In the genomic region with DNA sequence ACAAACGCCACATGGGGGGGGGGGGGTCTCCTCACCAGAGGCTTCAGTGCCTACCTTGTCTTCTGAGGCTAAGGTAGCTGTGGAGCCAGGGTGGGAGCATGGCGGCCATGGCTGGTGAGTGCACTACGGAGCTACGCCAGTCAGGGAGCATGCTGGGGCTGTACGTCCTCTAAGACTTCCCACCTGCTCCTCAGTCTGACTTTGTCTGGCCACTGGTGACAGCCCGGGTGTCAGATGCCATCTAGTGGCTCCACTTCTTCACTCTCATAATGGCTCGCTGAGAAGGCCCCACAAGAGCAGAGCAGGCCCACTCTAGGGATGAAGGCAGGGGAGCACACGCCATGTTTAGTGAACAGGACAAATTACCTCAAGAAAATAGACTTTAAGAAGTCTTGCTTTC, we compare ENCODE assay signal across 8 mouse cellular contexts. TPM values are rescaled to one million over a fixed set of nuclear protein-coding genes. Genes with fewer than 3 reads are reported as not detected.
A peak's percentile ranks its signal among the peaks of the same experiment; 100 is the strongest.
DNase-seq lines count a peak whose midpoint lies in the region; ATAC-seq and TF ChIP-seq lines count a peak whose summit lies in the region.

No protein-coding gene starts in this region.

- H3K27me3 ChIP-seq in neural tube, embryonic 11.5 days (ENCODE audit: control insufficient read depth, insufficient read depth, low read length) = no peaks in the 10 kb centered on the region
- H3K27me3 ChIP-seq in forebrain, embryonic 14.5 days (replicated peaks; ENCODE audit: control insufficient read depth, insufficient read depth, low read length) = no peaks in the 10 kb centered on the region
- no peaks in the 10 kb centered on the region for H3K27me3 ChIP-seq in intestine, embryonic 15.5 days (replicated peaks)

- no peak for TF ChIP-seq POLR2A in brain, embryonic 14.5 days (IDR thresholded peaks at IDR 0.05; ENCODE audit: borderline replicate concordance, extremely low read depth, insufficient read depth, insufficient read length, poor library complexity, severe bottlenecking)

- no peak for ATAC-seq in neural tube, embryonic 11.5 days (ENCODE audit: insufficient read depth, low FRiP score, low TSS enrichment)
- peak; percentile 44; the same call in 1 of the 2 replicates for ATAC-seq in forebrain, embryonic 14.5 days
- ATAC-seq in intestine, embryonic 15.5 days = peak; percentile 59; the same call in 1 of the 2 replicates
- 0 out of 2 replicates have a peak, but pooled peaks have one; percentile 32 for ATAC-seq in megakaryocyte, adult 5-6 weeks (ENCODE audit: poor library complexity, severe bottlenecking)

- H3K27ac ChIP-seq in neural tube, embryonic 11.5 days (ENCODE audit: low read depth, low read length) = no peak overlapping the region
- H3K27ac ChIP-seq in forebrain, embryonic 14.5 days (ENCODE audit: low read depth, low read length) = no peak overlapping the region
- no peak overlapping the region for H3K27ac ChIP-seq in intestine, embryonic 15.5 days

- 69% methylated on average over 8 of the region's 8 CpGs for WGBS in neural tube, embryonic 11.5 days
- 66% methylated on average over 8 of the region's 8 CpGs for WGBS in forebrain, embryonic 14.5 days
- 61% methylated on average over 8 of the region's 8 CpGs for WGBS in intestine, embryonic 15.5 days

- peak; percentile 35 for DNase-seq in neural tube, embryonic 11.5 days (ENCODE audit: low spot score)
- DNase-seq in neural tube, embryonic 10.5 days (ENCODE audit: extremely low spot score, low spot score) = no peak
- peak; percentile 69 for DNase-seq in brain, embryonic 14.5 days (ENCODE audit: low read depth)
- peak; percentile 48 for DNase-seq in forebrain, embryonic 14.5 days (ENCODE audit: low spot score)
- peak; percentile 45 for DNase-seq in thymus, postnatal 4 days
- no peak for DNase-seq in left cerebral cortex, adult 8-10 months (ENCODE audit: low spot score in 2 of 2)

- peak; percentile 57; the same call in 1 of the 2 replicates for TF ChIP-seq CTCF in brain, embryonic 14.5 days (IDR thresholded peaks at IDR 0.05; ENCODE audit: borderline replicate concordance, extremely low read depth, insufficient read depth, insufficient read length)

- no peak overlapping the region for H3K4me3 ChIP-seq in neural tube, embryonic 11.5 days (ENCODE audit: low read depth, low read length)
- no peak overlapping the region for H3K4me3 ChIP-seq in forebrain, embryonic 14.5 days (ENCODE audit: low read depth, low read length)
- H3K4me3 ChIP-seq in intestine, embryonic 15.5 days (replicated peaks) = no peak overlapping the region

- H3K4me1 ChIP-seq in neural tube, embryonic 11.5 days (ENCODE audit: control insufficient read depth, insufficient read depth, low read length) = no peaks in the 10 kb centered on the region
- H3K4me1 ChIP-seq in forebrain, embryonic 14.5 days (ENCODE audit: control insufficient read depth, insufficient read depth, low read length) = no peaks in the 10 kb centered on the region
- H3K4me1 ChIP-seq in intestine, embryonic 15.5 days (replicated peaks) = no peaks in the 10 kb centered on the region

- peaks cover 2% of the 10 kb centered on the region; the same call in 1 of the 2 replicates for H3K36me3 ChIP-seq in neural tube, embryonic 11.5 days (ENCODE audit: control insufficient read depth, insufficient read depth, low read length)
- peaks cover 64% of the 10 kb centered on the region for H3K36me3 ChIP-seq in forebrain, embryonic 14.5 days (ENCODE audit: control insufficient read depth, insufficient read depth, low read length)
- peaks cover 22% of the 10 kb centered on the region for H3K36me3 ChIP-seq in intestine, embryonic 15.5 days

- no peak overlapping the region for H3K9ac ChIP-seq in neural tube, embryonic 11.5 days (ENCODE audit: low read length)
- H3K9ac ChIP-seq in forebrain, embryonic 14.5 days (ENCODE audit: low read length) = no peak overlapping the region
- no peak overlapping the region for H3K9ac ChIP-seq in intestine, embryonic 15.5 days

- H3K4me2 ChIP-seq in neural tube, embryonic 11.5 days (ENCODE audit: low read depth) = no peak overlapping the region
- no peak overlapping the region for H3K4me2 ChIP-seq in forebrain, embryonic 14.5 days (ENCODE audit: low read length)
- no peak overlapping the region for H3K4me2 ChIP-seq in intestine, embryonic 15.5 days (replicated peaks)

- H3K9me3 ChIP-seq in neural tube, embryonic 11.5 days (ENCODE audit: control insufficient read depth, low read length) = no peaks in the 10 kb centered on the region
- H3K9me3 ChIP-seq in forebrain, embryonic 14.5 days (replicated peaks; ENCODE audit: control insufficient read depth, low read length) = no peaks in the 10 kb centered on the region
- no peaks in the 10 kb centered on the region for H3K9me3 ChIP-seq in intestine, embryonic 15.5 days

RNA-seq across cellular contexts. Expression of gene N4bp1, which starts 41.2 kb away (rescaled TPM):
- 11.1 and 12.0 TPM in 2 replicates for polyA plus RNA-seq in neural tube, embryonic 11.5 days (2014; fragmentation: Nextera tagmentation; extraction: Ambion mirVana)
- 14.3 and 23.5 TPM in 2 replicates for polyA plus RNA-seq in brain, embryonic 14.5 days (2012; rRNA removed)
- polyA plus RNA-seq in forebrain, embryonic 14.5 days (2014; fragmentation: Nextera tagmentation; extraction: Ambion mirVana) = 8.3 and 9.8 TPM in 2 replicates
- 8.1 and 8.5 TPM in 2 replicates for polyA plus RNA-seq in intestine, embryonic 15.5 days (2015; fragmentation: Nextera tagmentation; extraction: Ambion mirVana)
- 36.1 and 36.9 TPM in 2 replicates for total RNA-seq in megakaryocyte, adult 5-6 weeks (2015)
- 27.2 and 32.2 TPM in 2 replicates for total RNA-seq in megakaryocyte, adult 5-6 weeks (2017)
- total RNA-seq in left cerebral cortex, adult 8-10 months (2022) = 10 to 100 TPM; 38.7 to 43.9 (median 41.0) TPM

Comparison
In these comparisons a context has a peak if more than half of its experiments do, and no peak if none do; other contexts are left out.
1. DNase-seq: peak in neural tube, embryonic 11.5 days (single experiment), brain, embryonic 14.5 days (single experiment), forebrain, embryonic 14.5 days (single experiment) and thymus, postnatal 4 days (single experiment); none in neural tube, embryonic 10.5 days (single experiment) and left cerebral cortex, adult 8-10 months (0 of 2).